ENCODE assay signal across 8 mouse cellular contexts in genomic region chr7:100927287-100928000, GRCm38 (mm10). TPM values are rescaled to one million over a fixed set of nuclear protein-coding genes. Genes with fewer than 3 reads are reported as not detected.
DNase-seq lines count a peak whose midpoint lies in the region; ATAC-seq lines count a peak whose summit lies in the region.

No protein-coding gene starts in this region.

- H3K4me2 ChIP-seq in heart, embryonic 11.5 days = peak overlapping the region; percentile 96

- intact Hi-C loops in heart, postnatal 25 days (cut with DNase I) = no loop called here

- DNase-seq in heart, postnatal 25 days (ENCODE audit: low spot score) = no peak
- DNase-seq in hindbrain, embryonic 10.5 days (ENCODE audit: low spot score) = no peak
- DNase-seq in midbrain, embryonic 10.5 days (ENCODE audit: low spot score) = no peak
- DNase-seq in B cell, adult 2 months = no peak
- DNase-seq in ovary, postnatal 14 days (ENCODE audit: low spot score) = no peak

- H3K27me3 ChIP-seq in heart, embryonic 11.5 days (ENCODE audit: control insufficient read depth, insufficient read depth, low read length) = no peaks in the 10 kb centered on the region; the same call in 1 of the 2 replicates
- no peaks in the 10 kb centered on the region; the same call in 1 of the 2 replicates for H3K27me3 ChIP-seq in hindbrain, embryonic 10.5 days (ENCODE audit: insufficient read depth, poor library complexity, severe bottlenecking)
- peaks cover 16% of the 10 kb centered on the region; the same call in 1 of the 2 replicates for H3K27me3 ChIP-seq in midbrain, embryonic 10.5 days (ENCODE audit: low read depth, poor library complexity, severe bottlenecking)

- WGBS in heart, embryonic 11.5 days (ENCODE audit: insufficient replicate concordance) = 6% methylated on average over 7 of the region's 7 CpGs
- WGBS in hindbrain, embryonic 10.5 days = 29% methylated on average over 7 of the region's 7 CpGs
- WGBS in midbrain, embryonic 10.5 days = 33% methylated on average over 7 of the region's 7 CpGs

- no peak overlapping the region; the same call in 1 of the 2 replicates for H3K27ac ChIP-seq in heart, embryonic 11.5 days (ENCODE audit: low read depth, low read length)
- 0 out of 2 replicates have a peak overlapping the region, but pooled peaks have one; percentile 16 for H3K27ac ChIP-seq in brown adipose tissue, adult 24 weeks (replicated peaks; ENCODE audit: low read depth, low read length)
- peak overlapping the region; percentile 76 for H3K27ac ChIP-seq in hindbrain, embryonic 10.5 days
- H3K27ac ChIP-seq in midbrain, embryonic 10.5 days (replicated peaks) = peak overlapping the region; percentile 60

- peak overlapping the region; percentile 62 for H3K9ac ChIP-seq in heart, embryonic 11.5 days (ENCODE audit: low read depth, low read length)

- peaks cover 83% of the 10 kb centered on the region for H3K4me1 ChIP-seq in heart, embryonic 11.5 days (ENCODE audit: control insufficient read depth, insufficient read depth, low read length)
- peaks cover 4% of the 10 kb centered on the region; the same call in 1 of the 2 replicates for H3K4me1 ChIP-seq in brown adipose tissue, adult 24 weeks (ENCODE audit: control insufficient read depth, insufficient read depth, insufficient read length, low read length)
- peaks cover 99% of the 10 kb centered on the region for H3K4me1 ChIP-seq in hindbrain, embryonic 10.5 days (replicated peaks)
- H3K4me1 ChIP-seq in midbrain, embryonic 10.5 days = peaks cover 99% of the 10 kb centered on the region

- peak overlapping the region; percentile 82 for H3K4me3 ChIP-seq in heart, embryonic 11.5 days (ENCODE audit: low read depth, low read length)
- H3K4me3 ChIP-seq in brown adipose tissue, adult 24 weeks (ENCODE audit: insufficient read depth, low read depth, low read length) = peak overlapping the region; percentile 67
- peak overlapping the region; percentile 85 for H3K4me3 ChIP-seq in hindbrain, embryonic 10.5 days
- H3K4me3 ChIP-seq in midbrain, embryonic 10.5 days = peak overlapping the region; percentile 77

- no peaks in the 10 kb centered on the region for H3K9me3 ChIP-seq in heart, embryonic 11.5 days (replicated peaks; ENCODE audit: control insufficient read depth, low read length)
- H3K9me3 ChIP-seq in hindbrain, embryonic 10.5 days = no peaks in the 10 kb centered on the region
- H3K9me3 ChIP-seq in midbrain, embryonic 10.5 days (replicated peaks) = no peaks in the 10 kb centered on the region

- H3K36me3 ChIP-seq in heart, embryonic 11.5 days (ENCODE audit: control insufficient read depth, insufficient read depth, low read length) = 0 out of 2 replicates have a peak, but pooled peaks cover 4% of the 10 kb centered on the region
- peaks cover 43% of the 10 kb centered on the region for H3K36me3 ChIP-seq in hindbrain, embryonic 10.5 days
- H3K36me3 ChIP-seq in midbrain, embryonic 10.5 days = peaks cover 60% of the 10 kb centered on the region

- no peak for ATAC-seq in heart, embryonic 11.5 days (replicated peaks; ENCODE audit: insufficient number of reproducible peaks, low FRiP score, low TSS enrichment)
- ATAC-seq in granulocyte monocyte progenitor cell, adult 5-6 weeks (replicated peaks; ENCODE audit: poor library complexity, severe bottlenecking) = no peak

RNA-seq across cellular contexts. Expression of gene Arhgef17, which starts 4.5 kb away (rescaled TPM):
- polyA plus RNA-seq in heart, embryonic 11.5 days (2014; fragmentation: Nextera tagmentation; extraction: Ambion mirVana) = 8.5 and 8.8 TPM in 2 replicates
- 10 to 100 TPM; 24.0 to 28.8 TPM for total RNA-seq in heart, postnatal 25 days (2021)
- 2.5 and 3.3 TPM in 2 replicates for polyA plus RNA-seq in brown adipose tissue, adult 24 weeks (2012; ENCODE audit: insufficient read depth, insufficient read length, missing spikeins)
- 6.7 and 8.2 TPM in 2 replicates for polyA plus RNA-seq in hindbrain, embryonic 10.5 days (2016; fragmentation: Nextera tagmentation; extraction: Ambion mirVana)
- polyA plus RNA-seq in midbrain, embryonic 10.5 days (2016; fragmentation: Nextera tagmentation; extraction: Ambion mirVana) = 6.4 and 7.1 TPM in 2 replicates
- 0.30 TPM in 1 of 2 replicates, not detected in the other for total RNA-seq in granulocyte monocyte progenitor cell, adult 5-6 weeks (2014; fragmentation: Nextera tagmentation)
- total RNA-seq in granulocyte monocyte progenitor cell, adult 5-6 weeks (2017) = not detected in 2 replicates

RNA-seq across cellular contexts. Expression of gene P2ry6, which starts 47.0 kb away (rescaled TPM):
- 2.1 and 2.8 TPM in 2 replicates for polyA plus RNA-seq in heart, embryonic 11.5 days (2014; fragmentation: Nextera tagmentation; extraction: Ambion mirVana)
- 1 to 10 TPM; 4.4 TPM for total RNA-seq in heart, postnatal 25 days (2021)
- polyA plus RNA-seq in brown adipose tissue, adult 24 weeks (2012; ENCODE audit: insufficient read depth, insufficient read length, missing spikeins) = 3.7 and 4.5 TPM in 2 replicates
- 2.3 and 3.3 TPM in 2 replicates for polyA plus RNA-seq in hindbrain, embryonic 10.5 days (2016; fragmentation: Nextera tagmentation; extraction: Ambion mirVana)
- polyA plus RNA-seq in midbrain, embryonic 10.5 days (2016; fragmentation: Nextera tagmentation; extraction: Ambion mirVana) = 1.8 and 2.4 TPM in 2 replicates
- not detected in 2 replicates for total RNA-seq in granulocyte monocyte progenitor cell, adult 5-6 weeks (2014; fragmentation: Nextera tagmentation)
- 0.17 TPM in 1 of 2 replicates, not detected in the other for total RNA-seq in granulocyte monocyte progenitor cell, adult 5-6 weeks (2017)
